Mouse (Mus musculus) granulocyte monocyte progenitor cell, adult 5-6 weeks (primary cell): ENCODE data around the gene Hoxa7. TPM values are rescaled to one million over a fixed set of nuclear protein-coding genes. Genes with fewer than 3 reads are reported as not detected.

Source experiments
- ATAC-seq: replicated peaks from 2 replicates; pipeline ENCODE4 v1.8.0; 2016; ENCODE audit warnings: mild to moderate bottlenecking, moderate TSS enrichment, inconsistent platforms; ENCODE audit not compliant: poor library complexity, severe bottlenecking
- total RNA-seq, 2 experiments: library from RNA; stranded (forward) in 1 of 2; stranded (reverse) in 1 of 2; fragments of 200-712, 200-1000 nt in 1 of 2; fragments of >200 nt in 1 of 2; fragmentation: Nextera tagmentation in 1 of 2; gene quantifications; 2 replicates each; pipeline ENCODE4 v1.2.3; 2014 to 2017

The Hoxa7 gene
- total RNA-seq, 2 experiments from 2014 or later, result 10.8 to 20.5 TPM

GRCm38 (mm10) chr6:52216691-52217458 is 4.8 kb downstream of the Hoxa7 start:
- ATAC-seq, result no peak

- ATAC-seq, result no peak
Observed at GRCm38 (mm10) chr6:52215771-52216535, 5.7 kb downstream of the Hoxa7 start.

- no peak for ATAC-seq
Observed at GRCm38 (mm10) chr6:52215070-52215469, 6.6 kb downstream of the Hoxa7 start.

GRCm38 (mm10) chr6:52214271-52214670 is 7.4 kb downstream of the Hoxa7 start:
- ATAC-seq, result no peak

GRCm38 (mm10) chr6:52213119-52213986 is 8.3 kb downstream of the Hoxa7 start, which contains the start of the genes Hoxa3 and Gm28308:
Hoxa3 (minus strand) TSS chr6:52213336.
Gm28308 (minus strand) TSS chr6:52213339.
- ATAC-seq, result peak; percentile 8; the same call in 1 of the 2 replicates

- ATAC-seq, result 0 out of 2 replicates have a peak, but pooled peaks have one; percentile 15
Observed at GRCm38 (mm10) chr6:52212556-52213118, 9.0 kb downstream of the Hoxa7 start.

- no peak for ATAC-seq
Observed at GRCm38 (mm10) chr6:52211961-52212360, 9.7 kb downstream of the Hoxa7 start.

GRCm38 (mm10) chr6:52211170-52211935 is 10.3 kb downstream of the Hoxa7 start:
- ATAC-seq, result peak; percentile 75

- ATAC-seq, result no peak
Observed at GRCm38 (mm10) chr6:52209685-52210046, 12.0 kb downstream of the Hoxa7 start.

GRCm38 (mm10) chr6:52208868-52209684 is 12.6 kb downstream of the Hoxa7 start:
- ATAC-seq, result no peak

GRCm38 (mm10) chr6:52208072-52208867 is 13.4 kb downstream of the Hoxa7 start, which contains the start of gene Hoxa6:
Hoxa6 (minus strand) TSS chr6:52208722.
- no peak for ATAC-seq

GRCm38 (mm10) chr6:52207684-52207976 is 14.0 kb downstream of the Hoxa7 start:
- no peak for ATAC-seq

GRCm38 (mm10) chr6:52206882-52207683 is 14.6 kb downstream of the Hoxa7 start:
- no peak for ATAC-seq

GRCm38 (mm10) chr6:52205638-52206621 is 15.7 kb downstream of the Hoxa7 start:
- no peak for ATAC-seq

- ATAC-seq, result no peak
Observed at GRCm38 (mm10) chr6:52205221-52205620, 16.4 kb downstream of the Hoxa7 start.
